Mouse (Mus musculus) midbrain, postnatal 0 days (tissue): ENCODE measurements around the gene Hnf1b. TPM values are rescaled to one million over a fixed set of nuclear protein-coding genes. Genes with fewer than 3 reads are reported as not detected.

Source experiments
- ATAC-seq: fragments of 200-750 bp; cut with Nextera tagmentation; 2 replicates; pipeline ENCODE4 v1.8.0; 2017; ENCODE audit warnings: moderate number of reproducible peaks, mild to moderate bottlenecking, moderate TSS enrichment, moderate library complexity; ENCODE audit not compliant: low FRiP score
- DNase-seq: peaks from one replicate; pipeline ENCODE4 v3.0.0-alpha.2; 2015; ENCODE audit warnings: low spot score
- H3K27ac ChIP-seq: fragments of 300-500 bp; sonication (generic); 2 replicates; pipeline ENCODE4 v1.5.1; 2014; ENCODE audit warnings: low read depth, mild to moderate bottlenecking, low read length, mixed read lengths
- H3K27me3 ChIP-seq: fragments of 300-500 bp; sonication (generic); 2 replicates; pipeline ENCODE4 v1.6.1; 2014; ENCODE audit warnings: low read length, control low read depth, mixed read lengths; ENCODE audit not compliant: insufficient read depth
- H3K36me3 ChIP-seq: fragments of 300-500 bp; sonication (generic); 2 replicates; pipeline ENCODE4 v1.6.1; 2014; ENCODE audit warnings: low read length, control low read depth, mixed read lengths; ENCODE audit not compliant: insufficient read depth
- H3K4me1 ChIP-seq: fragments of 300-500 bp; sonication (generic); 2 replicates; pipeline ENCODE4 v1.6.1; 2014; ENCODE audit warnings: mild to moderate bottlenecking, control low read depth, antibody characterized with exemption, low read length, mixed read lengths; ENCODE audit not compliant: insufficient read depth
- H3K4me2 ChIP-seq: fragments of 300-500 bp; sonication (generic); 2 replicates; pipeline ENCODE4 v1.6.1; 2014; ENCODE audit warnings: low read depth, mild to moderate bottlenecking, low read length, mixed read lengths; ENCODE audit not compliant: poor library complexity, severe bottlenecking
- H3K4me3 ChIP-seq: fragments of 300-500 bp; sonication (generic); 2 replicates; pipeline ENCODE4 v1.5.1; 2014; ENCODE audit warnings: low read depth, mild to moderate bottlenecking, low read length, moderate library complexity
- H3K9ac ChIP-seq: fragments of 300-500 bp; sonication (generic); replicated peaks from 2 replicates; pipeline ENCODE4 v1.6.1; 2014; ENCODE audit warnings: mild to moderate bottlenecking, low read length, moderate library complexity, mixed read lengths; ENCODE audit not compliant: poor library complexity, severe bottlenecking
- H3K9me3 ChIP-seq: fragments of 300-500 bp; sonication (generic); 2 replicates; pipeline ENCODE4 v1.6.1; 2016; ENCODE audit warnings: low read length, control low read depth
- CTCF ChIP-seq: IDR thresholded peaks from 2 replicates; pipeline ENCODE4 v1.5.1; 2016; ENCODE audit warnings: antibody characterized with exemption, mild to moderate bottlenecking
- WGBS: fragments of 180-500 bp; shearing (Covaris S2); extraction: QIAGEN DNeasy Blood & Tissue Kit; methylation state at CpG from one replicate; pipeline ENCODE4 v1.1.7; 2014; 5-methylcytosine and 5-hydroxymethylcytosine counted together
- polyA plus RNA-seq: library from polyadenylated mRNA; unstranded; fragments of >200 nt; fragmentation: Nextera tagmentation; extraction: Ambion mirVana; gene quantifications from 2 replicates; pipeline ENCODE4 v1.2.1, GENCODE M21; 2015
- total RNA-seq: library from RNA; depleted of rRNA; stranded (reverse); fragments of >200 nt; gene quantifications from 2 replicates; pipeline ENCODE4 v1.2.3, GENCODE M21; 2014

Hnf1b gene
- total and polyA plus RNA-seq, 2 experiments from 2014 or later: 0.31 TPM; not detected in 1

DNA sequence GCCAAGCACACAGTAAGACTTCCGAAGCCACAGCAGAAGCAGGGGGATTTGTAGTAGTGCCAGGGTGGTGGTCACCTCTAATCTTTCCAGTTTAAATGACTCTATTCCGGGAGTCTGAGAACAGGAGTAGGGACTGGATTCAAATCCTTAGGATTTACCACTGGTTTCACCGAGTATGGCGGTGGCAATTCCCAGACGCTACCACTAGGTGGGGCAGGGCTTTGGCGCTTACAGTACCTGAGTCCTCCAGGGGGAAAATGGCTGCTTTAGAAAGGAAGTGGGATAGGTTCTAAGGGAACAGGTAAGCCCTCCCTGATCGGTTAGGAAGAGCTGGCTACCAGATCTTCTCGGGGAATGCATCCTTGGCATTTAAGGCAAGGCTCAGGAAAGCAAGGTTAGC lies 17.5 kb upstream of the Hnf1b start:
- Histone ChIP-seq H3K9ac (no peak overlapping the region), H3K4me1 (no peaks in the 10 kb centered on the region), H3K27ac (no peak overlapping the region), H3K9me3 (no peaks in the 10 kb centered on the region), H3K27me3 (no peaks in the 10 kb centered on the region), H3K4me2 (no peak overlapping the region), H3K4me3 (no peak overlapping the region), H3K36me3 (no peaks in the 10 kb centered on the region)
- no peak for ATAC-seq
- WGBS: 43% methylated on average over 8 of the region's 8 CpGs
- no peak for DNase-seq
- peak; percentile 55 for TF ChIP-seq CTCF

- no peak overlapping the region for H3K9ac ChIP-seq
- WGBS: 86% methylated on average over 5 of the region's 6 CpGs
- H3K27me3 ChIP-seq: no peaks in the 10 kb centered on the region
- no peak for TF ChIP-seq CTCF
- H3K9me3 ChIP-seq: no peaks in the 10 kb centered on the region
- no peak overlapping the region for H3K27ac ChIP-seq
- H3K4me3 ChIP-seq: no peak overlapping the region
- no peaks in the 10 kb centered on the region for H3K36me3 ChIP-seq
- no peak for ATAC-seq
- no peak overlapping the region for H3K4me2 ChIP-seq
- H3K4me1 ChIP-seq: no peaks in the 10 kb centered on the region
- DNase-seq: no peak
Measured at GRCm38 (mm10) chr11:83833517-83833916, 16.3 kb upstream of the Hnf1b start.

DNA sequence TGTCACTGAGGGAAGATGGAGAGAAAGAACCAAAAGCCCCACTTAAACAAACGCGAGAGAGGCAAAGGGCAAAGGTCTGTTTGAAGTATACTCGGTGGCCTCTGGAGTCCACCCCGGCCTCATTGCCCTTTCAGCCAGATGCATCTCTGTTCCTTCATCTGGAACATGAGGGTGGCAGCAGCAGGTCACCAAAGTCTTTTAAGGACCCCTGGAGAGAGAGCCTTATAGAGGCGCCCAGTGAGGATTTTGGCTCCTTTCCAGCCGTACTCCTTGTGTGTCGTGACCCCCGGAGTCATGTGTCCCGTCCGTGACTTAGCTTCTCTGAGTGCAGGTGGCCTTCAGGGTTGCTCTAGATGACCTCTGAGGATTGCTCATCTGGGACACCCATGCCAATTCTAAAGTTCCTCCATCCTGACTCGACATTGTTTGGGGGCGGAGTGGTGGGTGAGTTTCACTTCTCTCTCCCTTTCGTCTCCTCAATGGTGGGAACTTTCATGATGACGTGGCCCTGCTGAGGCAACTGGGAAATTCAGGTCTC lies 15.8 kb upstream of the Hnf1b start:
- Histone ChIP-seq H3K4me1 (no peaks in the 10 kb centered on the region), H3K9me3 (no peaks in the 10 kb centered on the region), H3K9ac (no peak overlapping the region), H3K27me3 (no peaks in the 10 kb centered on the region), H3K27ac (no peak overlapping the region), H3K4me3 (no peak overlapping the region), H3K36me3 (no peaks in the 10 kb centered on the region), H3K4me2 (no peak overlapping the region)
- 82% methylated on average over 14 of the region's 14 CpGs for WGBS
- DNase-seq (no peak), ATAC-seq (no peak)
- TF ChIP-seq CTCF: no peak

- Histone ChIP-seq H3K4me1 (no peaks in the 10 kb centered on the region), H3K27ac (no peak overlapping the region), H3K9me3 (no peaks in the 10 kb centered on the region), H3K4me2 (no peak overlapping the region), H3K36me3 (no peaks in the 10 kb centered on the region), H3K27me3 (no peaks in the 10 kb centered on the region), H3K4me3 (no peak overlapping the region), H3K9ac (no peak overlapping the region)
- no peak for TF ChIP-seq CTCF
- no peak for DNase-seq
- WGBS: 85% methylated on average over 6 of the region's 6 CpGs
- ATAC-seq: no peak
Measured at GRCm38 (mm10) chr11:83839451-83839850, 10.4 kb upstream of the Hnf1b start.

DNA sequence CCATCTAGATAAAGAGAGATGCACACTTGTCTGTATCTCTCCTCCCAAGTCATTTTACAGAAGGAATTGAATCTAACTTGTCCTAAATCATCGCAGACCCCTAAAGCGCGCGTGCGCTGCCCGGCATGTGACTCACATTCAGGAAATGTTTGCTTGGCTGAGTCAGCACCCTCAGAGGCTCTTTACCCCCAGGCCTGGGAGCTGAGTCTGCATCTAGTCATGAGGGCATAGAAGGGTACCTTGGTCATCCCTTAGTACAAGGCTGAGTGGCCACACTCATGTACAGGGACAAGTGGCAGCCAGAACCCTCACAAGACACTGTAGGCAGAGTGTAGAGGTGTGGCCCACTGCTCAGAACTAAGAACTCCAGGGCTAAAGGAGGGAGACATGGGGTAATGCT lies 6.3 kb upstream of the Hnf1b start:
- Histone ChIP-seq H3K4me2 (no peak overlapping the region), H3K36me3 (no peaks in the 10 kb centered on the region), H3K9ac (no peak overlapping the region), H3K4me3 (no peak overlapping the region), H3K9me3 (no peaks in the 10 kb centered on the region), H3K4me1 (no peaks in the 10 kb centered on the region), H3K27me3 (no peaks in the 10 kb centered on the region), H3K27ac (no peak overlapping the region)
- WGBS: 96% methylated on average over 6 of the region's 6 CpGs
- ATAC-seq (no peak), DNase-seq (no peak)
- no peak for TF ChIP-seq CTCF

GRCm38 (mm10) chr11:83850586-83851272 lies 866 bp downstream of the Hnf1b start:
- Histone ChIP-seq H3K27ac (no peak overlapping the region), H3K4me1 (peaks cover 2% of the 10 kb centered on the region; the same call in 1 of the 2 replicates), H3K36me3 (no peaks in the 10 kb centered on the region), H3K4me3 (no peak overlapping the region), H3K27me3 (peaks cover 40% of the 10 kb centered on the region), H3K9ac (no peak overlapping the region), H3K9me3 (no peaks in the 10 kb centered on the region), H3K4me2 (no peak overlapping the region)
- no peak for DNase-seq
- no peak for TF ChIP-seq CTCF
- WGBS: 2% methylated on average over 24 of the region's 24 CpGs
- ATAC-seq: no peak
